Mouse (Mus musculus): ENCODE data around the gene C1ql4.
"Not testable (repeated sequence)": the region's sequence is repeated elsewhere in the genome, so short reads cannot be mapped to it uniquely, and the experiment has no call there.

Gene C1ql4

GRCm38 (mm10) chr15:99098493-99098861 lies 10.9 kb upstream of the C1ql4 start:
- DNase-seq (ENCODE audit: low spot score), result no peak

- DNase-seq (ENCODE audit: low spot score), result no peak
Measured at GRCm38 (mm10) chr15:99097840-99098492, 10.3 kb upstream of the C1ql4 start.

- DNase-seq (ENCODE audit: low spot score), result no peak
Measured at GRCm38 (mm10) chr15:99096831-99097500, 9.3 kb upstream of the C1ql4 start.

- no peak for DNase-seq (ENCODE audit: low spot score)
Measured at GRCm38 (mm10) chr15:99096061-99096793, 8.6 kb upstream of the C1ql4 start.

- DNase-seq (ENCODE audit: low spot score), result no peak
Measured at GRCm38 (mm10) chr15:99095356-99095755, 7.7 kb upstream of the C1ql4 start.

GRCm38 (mm10) chr15:99094631-99095270 lies 7.1 kb upstream of the C1ql4 start:
- DNase-seq (ENCODE audit: low spot score), result no peak

- no peak for DNase-seq (ENCODE audit: low spot score)
Measured at GRCm38 (mm10) chr15:99093291-99094258, 6.0 kb upstream of the C1ql4 start.

GRCm38 (mm10) chr15:99092870-99093269 lies 5.3 kb upstream of the C1ql4 start, which contains the start of gene Dnajc22:
Gene Dnajc22, plus strand, starts transcription at chr15:99093170.
- no peak for DNase-seq (ENCODE audit: low spot score)

- DNase-seq (ENCODE audit: low spot score), result no peak
Measured at GRCm38 (mm10) chr15:99089069-99089468, 1.5 kb upstream of the C1ql4 start.

GRCm38 (mm10) chr15:99088292-99088691 lies 675 bp upstream of the C1ql4 start:
- peak; percentile 46 for DNase-seq (ENCODE audit: low spot score)

- no peak for DNase-seq (ENCODE audit: low spot score)
Measured at GRCm38 (mm10) chr15:99085997-99086396, 1.6 kb downstream of the C1ql4 start.

GRCm38 (mm10) chr15:99084618-99085017 lies 3.0 kb downstream of the C1ql4 start:
- DNase-seq (ENCODE audit: low spot score), result no peak

- DNase-seq (ENCODE audit: low spot score), result no peak
Measured at GRCm38 (mm10) chr15:99083867-99084557, 3.6 kb downstream of the C1ql4 start.

- no peak for DNase-seq (ENCODE audit: low spot score)
Measured at GRCm38 (mm10) chr15:99083258-99083657, 4.4 kb downstream of the C1ql4 start.

GRCm38 (mm10) chr15:99082840-99083239 lies 4.8 kb downstream of the C1ql4 start:
- no peak for DNase-seq (ENCODE audit: low spot score)

GRCm38 (mm10) chr15:99082322-99082721 lies 5.3 kb downstream of the C1ql4 start:
- no peak for DNase-seq (ENCODE audit: low spot score)

GRCm38 (mm10) chr15:99079804-99080203 lies 7.8 kb downstream of the C1ql4 start:
- DNase-seq (ENCODE audit: low spot score), result no peak

- DNase-seq (ENCODE audit: low spot score), result no peak
Measured at GRCm38 (mm10) chr15:99078181-99078910, 9.3 kb downstream of the C1ql4 start.

- DNase-seq (ENCODE audit: low spot score), result not testable (repeated sequence)
Measured at GRCm38 (mm10) chr15:99076011-99076410, 11.6 kb downstream of the C1ql4 start.

Data from spleen, adult 12 weeks (tissue).